Mouse (Mus musculus) urinary bladder, postnatal 10 days (tissue): ENCODE results near the gene Stc2.

Source experiments
- DNase-seq: peaks from one replicate; pipeline ENCODE4 v3.0.0; 2022; ENCODE audit warnings: low spot score

The Stc2 gene

DNA sequence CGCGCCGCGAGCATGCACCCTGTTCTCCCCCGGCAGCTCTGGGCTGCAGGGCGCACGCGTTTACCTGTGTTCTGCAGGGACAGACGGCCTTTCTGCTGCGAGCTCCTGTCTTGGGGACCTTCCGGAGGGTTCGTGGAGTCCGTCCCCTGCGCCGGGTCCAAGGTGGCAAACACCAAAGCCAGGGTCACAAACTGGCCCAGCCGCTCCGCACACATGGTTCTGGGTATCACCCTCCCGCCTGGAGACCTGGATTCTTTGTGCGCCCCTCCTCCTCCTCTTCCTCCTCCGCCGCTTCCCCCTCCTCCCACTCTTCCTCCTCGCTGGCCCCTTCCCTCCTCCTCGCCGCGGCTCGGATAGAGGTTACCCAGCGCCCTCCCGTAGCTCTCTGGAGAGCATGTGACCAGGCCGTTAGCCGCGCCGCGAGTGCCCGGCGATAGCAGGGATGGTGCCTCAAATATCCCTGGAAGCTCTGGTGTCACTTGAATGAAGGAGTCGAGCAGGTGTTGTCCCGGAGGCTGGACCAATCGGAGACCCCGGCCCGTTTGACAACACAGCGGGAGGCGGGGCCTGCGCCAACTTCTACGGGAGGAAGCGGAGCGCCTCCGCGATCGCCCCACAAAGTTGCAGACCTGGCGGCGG, at the start of gene Stc2:
Stc2 (minus strand) TSS at position 427 of the 639 bp plus-strand sequence.
- DNase-seq: no peak

DNA sequence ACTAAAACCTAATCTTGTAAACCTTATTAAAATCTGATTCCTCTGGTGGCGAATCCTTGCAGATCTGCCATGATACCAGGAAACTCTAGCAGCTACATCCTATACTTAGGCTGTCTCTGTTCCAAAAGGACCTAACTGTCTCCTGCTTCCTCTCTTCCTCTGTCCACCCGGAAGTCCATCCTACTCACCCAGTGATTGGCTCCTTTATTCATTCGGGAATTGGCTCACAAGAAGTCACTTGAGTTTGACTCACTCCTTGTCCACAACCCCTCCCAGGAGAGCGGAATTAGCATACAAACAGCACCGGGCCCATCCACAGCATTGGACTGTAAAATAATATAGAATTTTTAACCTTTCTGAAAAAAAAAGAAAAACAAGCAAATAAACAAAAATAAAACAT, 47.2 kb upstream of the Stc2 start:
- DNase-seq: no peak

- no peak for DNase-seq
These were observed 42.5 kb upstream of the Stc2 start for GRCm38 (mm10) chr11:31412376-31412775.

DNA sequence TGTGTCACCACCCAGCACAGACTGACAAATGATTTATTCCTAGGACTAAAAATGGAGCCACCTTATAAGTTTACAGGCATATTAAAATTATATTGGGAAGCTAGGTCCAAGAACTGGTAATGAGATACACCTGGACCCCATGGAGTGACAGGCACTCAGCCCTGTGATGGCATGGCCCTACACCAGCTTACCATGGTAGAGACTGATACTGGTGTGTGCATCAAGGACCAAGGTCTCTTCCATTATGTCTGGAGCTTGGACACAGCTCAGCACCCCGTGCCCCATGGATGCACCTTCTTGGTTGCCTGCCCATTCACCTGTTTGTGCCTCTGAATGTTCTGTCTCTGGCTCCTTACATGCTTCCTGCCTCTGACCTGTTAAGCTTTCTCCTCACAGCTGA, 36.9 kb upstream of the Stc2 start:
- no peak for DNase-seq

DNA sequence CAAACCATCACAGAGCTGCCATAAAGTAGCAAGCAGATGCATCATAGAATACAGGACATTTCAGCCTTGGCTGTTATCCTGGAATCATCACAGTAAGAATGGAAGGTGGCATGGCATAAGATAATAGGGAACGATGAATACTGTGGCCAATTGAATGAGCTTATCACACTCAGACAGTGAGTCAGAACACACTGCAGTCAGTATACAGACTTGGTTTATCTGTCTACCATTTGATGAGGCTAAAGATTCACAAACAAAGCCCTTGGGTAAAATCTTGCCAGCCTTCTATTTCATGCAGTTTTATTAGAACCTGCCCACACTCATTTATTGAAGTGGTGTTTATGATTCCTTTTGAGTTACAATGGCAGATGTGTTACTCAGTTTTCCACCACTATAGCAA, 33.2 kb upstream of the Stc2 start:
- no peak for DNase-seq

DNA sequence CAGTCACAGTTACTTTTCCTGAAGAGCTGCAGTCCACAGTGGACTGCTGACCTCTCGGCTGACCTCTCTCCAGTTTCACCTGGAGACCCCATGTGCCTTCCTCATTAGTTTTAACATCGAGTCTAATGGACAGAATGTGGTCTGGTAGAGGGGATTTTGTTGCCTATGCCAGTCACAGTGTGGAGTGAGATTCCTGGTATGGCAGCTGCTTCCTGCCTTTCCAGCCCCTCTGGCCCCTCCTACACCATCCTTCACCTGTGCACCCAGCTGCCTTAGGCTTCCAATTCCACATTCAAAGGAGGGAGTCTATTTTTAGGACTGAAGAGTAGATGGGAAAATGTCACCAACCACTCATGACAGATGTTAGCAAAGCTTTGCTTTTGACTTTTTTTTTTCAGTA, 28.7 kb upstream of the Stc2 start:
- DNase-seq: no peak

DNA sequence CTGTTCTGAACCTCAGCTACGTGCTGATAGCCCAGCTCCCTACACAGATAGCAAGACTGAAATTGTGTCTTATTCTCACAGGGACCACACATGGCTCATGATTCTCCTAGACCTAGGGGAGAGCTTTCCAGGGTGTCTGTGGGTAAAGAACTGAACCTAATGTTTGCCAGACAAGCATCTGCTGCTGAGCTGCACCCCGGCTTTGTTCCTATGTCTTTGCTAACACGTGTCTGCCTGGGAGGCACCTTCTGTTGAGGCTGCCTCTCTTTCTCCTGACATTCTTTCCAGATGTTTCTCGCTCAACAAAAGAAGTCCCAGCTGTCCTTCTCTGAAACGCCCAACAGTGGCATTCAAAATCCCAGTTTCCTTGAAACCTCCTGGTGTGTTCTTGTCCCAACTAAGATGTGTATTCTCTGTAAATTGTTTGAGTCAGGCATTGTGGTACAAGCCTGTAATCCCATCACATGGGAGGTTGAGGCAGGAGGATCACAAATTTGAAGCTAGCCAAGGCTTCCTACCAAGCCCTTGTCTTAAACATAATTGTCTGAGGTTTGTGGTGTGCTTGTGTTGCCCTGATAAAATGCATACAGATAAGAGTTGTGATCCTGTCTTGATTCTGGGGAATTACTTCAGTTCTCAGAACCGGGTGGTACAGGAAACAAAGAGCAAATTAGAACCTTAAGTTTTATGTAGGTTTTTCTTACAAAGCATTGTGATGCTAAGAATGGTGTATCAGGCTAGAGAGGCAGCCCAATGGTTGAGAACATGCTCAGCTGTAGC, 27.0 kb upstream of the Stc2 start:
- DNase-seq: no peak

DNA sequence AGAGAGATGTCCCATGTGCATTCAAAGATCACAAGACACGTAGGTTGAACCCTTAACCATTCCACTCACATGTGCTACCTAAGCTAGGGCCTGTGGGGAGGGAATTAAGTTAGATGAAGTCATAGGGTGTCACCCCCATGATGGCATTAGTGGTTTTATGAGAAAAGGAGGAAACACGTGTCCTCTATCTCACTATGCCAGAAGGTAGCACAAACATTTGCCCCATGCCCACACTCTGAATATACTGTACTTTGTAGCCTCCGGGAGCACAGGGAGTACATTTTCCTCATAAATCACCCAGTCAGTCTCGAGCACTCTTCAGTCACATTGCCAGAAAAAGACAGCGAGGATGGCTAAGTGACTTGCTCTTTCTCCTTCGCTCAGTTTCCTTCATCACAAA, 24.2 kb upstream of the Stc2 start:
- DNase-seq: no peak

GRCm38 (mm10) chr11:31392340-31392739, 22.5 kb upstream of the Stc2 start:
- DNase-seq: no peak

- no peak for DNase-seq
These were observed 19.0 kb upstream of the Stc2 start for GRCm38 (mm10) chr11:31388890-31389289.

DNA sequence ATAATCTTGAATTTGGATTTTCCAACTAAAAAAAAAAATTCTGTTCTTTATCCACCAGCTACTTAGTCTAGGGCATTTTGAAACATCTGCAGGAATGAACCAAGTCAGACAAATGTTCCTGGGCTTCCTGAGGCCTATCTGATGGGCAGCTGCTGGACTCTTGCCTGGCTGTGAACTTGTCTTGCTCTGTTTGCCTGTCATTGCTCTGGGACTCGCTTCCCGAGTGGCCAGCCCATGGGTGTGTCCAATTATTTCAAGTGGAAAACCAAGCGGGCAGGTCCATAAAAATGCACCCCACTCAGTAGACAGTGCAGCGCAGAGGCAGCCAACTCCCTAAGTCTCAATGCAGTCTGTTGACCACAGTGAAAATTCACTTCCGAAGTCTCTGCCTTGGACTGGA, 17.7 kb upstream of the Stc2 start:
- no peak for DNase-seq

GRCm38 (mm10) chr11:31386571-31386970, 16.7 kb upstream of the Stc2 start:
- DNase-seq: no peak

- no peak for DNase-seq
These were observed 14.1 kb upstream of the Stc2 start for GRCm38 (mm10) chr11:31383968-31384367.

DNA sequence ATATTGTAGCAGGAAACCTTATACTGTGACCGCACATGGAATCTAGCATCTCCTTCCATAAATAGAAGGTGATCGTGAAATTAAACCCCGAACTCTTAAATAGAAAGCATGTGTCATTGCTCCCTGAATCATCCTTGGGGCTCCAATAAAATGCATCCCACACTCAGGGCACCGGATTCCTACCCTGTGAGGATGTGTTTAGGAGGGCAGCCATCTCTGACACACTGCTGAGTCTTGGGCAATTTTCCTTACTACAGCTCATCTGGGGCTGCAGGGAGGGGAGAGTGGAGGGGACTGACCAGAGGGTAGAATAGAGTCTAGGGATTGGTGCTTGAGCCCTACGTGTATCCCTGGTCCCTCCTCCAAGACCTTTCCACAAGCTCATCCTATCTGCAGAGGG, 12.3 kb upstream of the Stc2 start:
- no peak for DNase-seq

- no peak for DNase-seq
These were observed 3.6 kb upstream of the Stc2 start for GRCm38 (mm10) chr11:31373438-31373837.

- DNase-seq: no peak
These were observed 2.3 kb upstream of the Stc2 start for GRCm38 (mm10) chr11:31372206-31372605.

- no peak for DNase-seq
These were observed 1.5 kb upstream of the Stc2 start for GRCm38 (mm10) chr11:31371256-31371838.

DNA sequence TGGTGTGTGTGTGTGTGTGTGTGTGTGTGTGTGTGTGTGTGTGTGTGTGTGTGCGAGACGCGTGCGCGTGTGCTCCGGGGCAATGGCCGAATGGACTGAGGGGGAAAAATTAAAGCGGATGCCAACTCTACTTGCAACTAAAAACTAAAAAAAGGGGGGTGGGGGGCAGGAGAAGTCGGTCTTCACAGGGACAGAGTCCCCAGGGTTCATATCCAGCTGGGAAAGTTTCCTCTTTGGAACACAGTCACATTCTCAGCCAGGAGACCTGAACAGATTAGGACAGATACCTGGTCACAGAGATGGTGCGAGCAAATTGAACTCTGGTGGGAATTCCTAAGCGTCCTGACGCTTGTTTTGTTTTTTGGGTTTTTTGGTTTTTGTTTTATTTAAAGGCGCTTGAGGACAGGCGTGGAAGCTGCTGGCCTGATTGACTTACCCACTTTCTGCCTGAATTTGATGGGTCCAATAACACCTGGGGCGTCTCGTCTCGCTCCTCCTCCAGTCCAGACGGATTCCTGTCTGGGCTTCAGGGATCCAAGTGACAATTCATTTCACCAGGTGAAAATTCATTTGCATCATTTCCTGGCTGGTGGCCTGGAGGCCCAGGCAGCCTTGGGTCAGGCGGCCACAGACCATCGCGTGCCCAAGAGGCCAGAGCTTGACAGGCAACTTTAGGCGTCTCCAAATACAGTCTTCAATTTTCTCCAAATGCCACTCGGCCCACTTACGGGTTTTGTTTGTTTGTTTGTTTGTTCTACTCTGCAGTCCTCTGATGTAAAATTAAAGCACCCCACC, 759 bp upstream of the Stc2 start:
- DNase-seq: no peak

DNA sequence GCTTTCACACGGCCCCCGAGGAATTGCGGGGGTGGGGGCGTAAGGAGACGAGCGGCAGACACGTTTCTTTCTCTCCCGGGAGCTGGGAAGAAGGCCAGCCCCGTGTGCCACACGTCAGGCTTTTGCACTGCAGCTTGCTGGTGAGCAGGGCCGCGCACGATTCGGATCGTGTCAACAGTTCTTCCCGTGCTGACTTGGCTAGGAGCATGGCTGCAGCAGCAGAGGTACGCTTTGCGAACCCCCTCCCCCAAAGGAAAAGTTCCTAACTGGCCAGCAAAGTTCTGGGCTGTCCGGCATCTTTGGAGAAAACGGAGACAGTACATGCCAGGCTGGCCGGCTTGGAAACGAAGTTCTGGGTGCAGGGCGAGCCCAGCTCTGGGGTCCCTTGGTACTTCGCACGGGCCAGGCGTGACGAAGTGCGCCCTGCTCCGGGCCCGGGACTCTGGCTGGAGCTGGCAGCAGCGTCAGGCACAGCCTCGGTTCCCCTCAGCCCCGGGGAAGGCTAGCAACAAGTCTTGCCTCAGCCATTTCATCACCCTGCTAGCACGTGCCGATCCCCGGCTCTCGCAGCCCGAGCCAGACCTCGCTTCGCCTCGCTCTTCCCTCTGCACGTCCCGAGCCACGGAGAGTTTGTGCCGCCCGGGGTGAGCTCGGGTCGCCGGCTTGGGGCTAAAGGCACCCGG, 768 bp downstream of the Stc2 start:
- no peak for DNase-seq

GRCm38 (mm10) chr11:31368252-31368964, 1.5 kb downstream of the Stc2 start:
- no peak for DNase-seq

GRCm38 (mm10) chr11:31366827-31367226, 3.0 kb downstream of the Stc2 start:
- DNase-seq: no peak
